Mouse (Mus musculus): ENCODE results near the gene Ang2. TPM values are rescaled to one million over a fixed set of nuclear protein-coding genes. Genes with fewer than 3 reads are reported as not detected.

Gene Ang2
- polyA plus RNA-seq, 1 experiment = 1.7 TPM

DNA sequence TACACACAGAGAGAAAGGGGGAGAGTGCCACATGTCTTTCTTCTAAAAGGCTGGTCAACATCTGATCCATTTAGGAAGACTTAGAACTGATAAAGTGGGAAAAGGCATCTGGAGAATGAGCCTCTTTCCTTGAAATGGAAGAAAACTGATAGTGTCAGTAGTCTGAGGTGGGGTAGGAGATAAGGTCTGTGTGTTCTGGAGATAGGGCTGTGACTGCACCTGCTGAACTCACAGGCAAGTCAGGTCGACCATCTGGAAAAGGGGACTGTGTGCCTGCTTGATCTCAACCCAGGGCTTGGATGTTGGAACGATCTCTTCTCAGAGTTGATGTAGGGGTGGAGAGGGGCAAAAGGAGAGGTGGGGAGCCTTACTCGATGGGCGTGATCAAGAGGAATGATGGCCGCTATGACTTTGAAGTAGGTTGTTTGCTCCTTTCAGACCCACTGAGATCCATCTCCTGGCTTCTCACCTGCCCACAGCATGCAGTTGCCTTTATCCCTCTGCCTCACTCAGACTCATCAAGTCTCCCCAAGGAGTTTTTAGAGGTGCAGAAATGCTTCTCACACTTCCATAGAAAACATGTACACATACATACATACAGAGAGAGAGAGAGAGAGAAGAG, 46.6 kb downstream of the Ang2 start:
- Histone ChIP-seq H3K36me3 (ENCODE audit: control insufficient read depth, insufficient read depth) (no peaks in the 10 kb centered on the region), H3K27me3 (ENCODE audit: control insufficient read depth, insufficient read depth, insufficient read length) (no peaks in the 10 kb centered on the region), H3K79me3 (ENCODE audit: low read depth) (no peaks in the 10 kb centered on the region), H3K79me2 (ENCODE audit: control insufficient read depth, insufficient read depth) (no peaks in the 10 kb centered on the region), H3ac (ENCODE audit: control insufficient read depth, insufficient read length, low read depth) (no peak overlapping the region), H3K4me3 (ENCODE audit: insufficient read depth, poor library complexity, severe bottlenecking) (no peak overlapping the region)
- TF ChIP-seq CEBPB (IDR thresholded peaks at IDR 0.05; ENCODE audit: low read depth) = no peak
- no peak for TF ChIP-seq MAX (IDR thresholded peaks at IDR 0.05)
- TF ChIP-seq FOSL1 (IDR thresholded peaks at IDR 0.05; ENCODE audit: insufficient read depth, low read length, poor library complexity, severe bottlenecking) = no peak
- TF ChIP-seq MYOD1 (IDR thresholded peaks at IDR 0.05; ENCODE audit: control insufficient read depth, insufficient read length, low read depth) = no peak
- TF ChIP-seq USF1 (IDR thresholded peaks at IDR 0.05; ENCODE audit: low read depth) = no peak
- no peak for TF ChIP-seq MYOG (IDR thresholded peaks at IDR 0.05; ENCODE audit: control insufficient read depth, extremely low read depth, insufficient read length)
- TF ChIP-seq CTCF (IDR thresholded peaks at IDR 0.05; ENCODE audit: control insufficient read depth, insufficient read depth, insufficient read length) = no peak

DNA sequence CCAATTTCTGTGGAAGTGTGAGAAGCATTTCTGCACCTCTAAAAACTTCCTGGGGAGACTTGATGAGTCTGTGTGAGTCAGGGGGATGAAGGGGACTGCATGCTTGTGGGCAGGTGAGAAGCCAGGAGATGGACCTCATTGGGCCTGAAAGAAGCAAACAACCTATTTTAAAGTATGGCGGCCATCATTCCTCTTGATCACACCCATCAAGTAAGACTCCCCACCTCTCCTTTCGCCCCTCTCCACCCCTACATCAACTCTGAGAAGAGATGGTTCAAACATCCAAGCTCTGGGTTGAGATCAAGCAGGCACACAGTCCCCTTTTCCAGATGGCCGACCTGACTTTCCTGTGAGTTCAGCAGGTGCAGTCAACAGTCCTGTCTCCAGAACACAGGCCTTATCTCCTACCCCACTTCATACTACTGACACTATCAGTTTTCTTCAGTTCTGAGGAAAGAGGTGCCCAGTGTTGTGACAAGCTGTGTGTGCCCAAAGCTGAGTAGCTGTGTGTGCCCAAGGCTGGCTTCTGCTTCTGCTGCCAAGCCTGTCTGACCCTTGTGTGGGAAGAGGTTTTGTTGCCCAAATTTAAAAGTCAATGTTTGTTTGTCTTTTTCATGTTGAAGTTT, 48.6 kb downstream of the Ang2 start:
- H3ac ChIP-seq (ENCODE audit: control insufficient read depth, insufficient read length, low read depth) = no peak overlapping the region
- no peaks in the 10 kb centered on the region for H3K79me3 ChIP-seq (ENCODE audit: low read depth)
- no peaks in the 10 kb centered on the region for H3K79me2 ChIP-seq (ENCODE audit: control insufficient read depth, insufficient read depth)
- H3K27me3 ChIP-seq (ENCODE audit: control insufficient read depth, insufficient read depth, insufficient read length) = peaks cover 3% of the 10 kb centered on the region
- H3K36me3 ChIP-seq (ENCODE audit: control insufficient read depth, insufficient read depth) = no peaks in the 10 kb centered on the region
- H3K4me3 ChIP-seq (ENCODE audit: insufficient read depth, poor library complexity, severe bottlenecking) = no peak overlapping the region
- TF ChIP-seq CEBPB (IDR thresholded peaks at IDR 0.05; ENCODE audit: low read depth) (no peak), USF1 (IDR thresholded peaks at IDR 0.05; ENCODE audit: low read depth) (no peak), FOSL1 (IDR thresholded peaks at IDR 0.05; ENCODE audit: insufficient read depth, low read length, poor library complexity, severe bottlenecking) (no peak), CTCF (IDR thresholded peaks at IDR 0.05; ENCODE audit: control insufficient read depth, insufficient read depth, insufficient read length) (no peak), MYOD1 (IDR thresholded peaks at IDR 0.05; ENCODE audit: control insufficient read depth, insufficient read length, low read depth) (no peak), MYOG (IDR thresholded peaks at IDR 0.05; ENCODE audit: control insufficient read depth, extremely low read depth, insufficient read length) (no peak), MAX (IDR thresholded peaks at IDR 0.05) (no peak)

DNA sequence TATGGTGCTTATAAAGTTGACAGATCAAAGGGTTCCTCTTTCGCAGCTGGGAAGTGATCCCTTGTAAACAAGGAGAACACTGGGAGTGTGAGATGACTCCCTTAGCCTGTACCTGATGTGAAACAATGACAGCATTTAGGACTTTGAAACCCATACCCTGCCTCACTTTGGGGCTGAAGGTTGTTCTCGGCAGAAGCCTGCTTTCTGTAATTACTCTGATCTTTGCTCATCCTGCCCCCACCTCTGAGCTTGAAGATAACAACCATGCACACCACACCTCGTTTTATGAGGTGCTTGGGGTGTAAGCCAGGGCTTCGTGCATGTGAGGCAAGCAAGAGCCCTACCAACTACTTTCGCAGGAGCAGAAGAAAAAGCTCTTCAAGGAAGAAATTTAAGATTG, 49.8 kb downstream of the Ang2 start:
- TF ChIP-seq CEBPB (IDR thresholded peaks at IDR 0.05; ENCODE audit: low read depth) (no peak), FOSL1 (IDR thresholded peaks at IDR 0.05; ENCODE audit: insufficient read depth, low read length, poor library complexity, severe bottlenecking) (no peak), MAX (IDR thresholded peaks at IDR 0.05) (no peak), CTCF (IDR thresholded peaks at IDR 0.05; ENCODE audit: control insufficient read depth, insufficient read depth, insufficient read length) (no peak), MYOD1 (IDR thresholded peaks at IDR 0.05; ENCODE audit: control insufficient read depth, insufficient read length, low read depth) (no peak), MYOG (IDR thresholded peaks at IDR 0.05; ENCODE audit: control insufficient read depth, extremely low read depth, insufficient read length) (no peak), USF1 (IDR thresholded peaks at IDR 0.05; ENCODE audit: low read depth) (no peak)
- H3K79me2 ChIP-seq (ENCODE audit: control insufficient read depth, insufficient read depth) = no peaks in the 10 kb centered on the region
- no peak overlapping the region for H3K4me3 ChIP-seq (ENCODE audit: insufficient read depth, poor library complexity, severe bottlenecking)
- H3K79me3 ChIP-seq (ENCODE audit: low read depth) = no peaks in the 10 kb centered on the region
- H3K27me3 ChIP-seq (ENCODE audit: control insufficient read depth, insufficient read depth, insufficient read length) = peaks cover 4% of the 10 kb centered on the region
- H3ac ChIP-seq (ENCODE audit: control insufficient read depth, insufficient read length, low read depth) = no peak overlapping the region
- H3K36me3 ChIP-seq (ENCODE audit: control insufficient read depth, insufficient read depth) = no peaks in the 10 kb centered on the region

DNA sequence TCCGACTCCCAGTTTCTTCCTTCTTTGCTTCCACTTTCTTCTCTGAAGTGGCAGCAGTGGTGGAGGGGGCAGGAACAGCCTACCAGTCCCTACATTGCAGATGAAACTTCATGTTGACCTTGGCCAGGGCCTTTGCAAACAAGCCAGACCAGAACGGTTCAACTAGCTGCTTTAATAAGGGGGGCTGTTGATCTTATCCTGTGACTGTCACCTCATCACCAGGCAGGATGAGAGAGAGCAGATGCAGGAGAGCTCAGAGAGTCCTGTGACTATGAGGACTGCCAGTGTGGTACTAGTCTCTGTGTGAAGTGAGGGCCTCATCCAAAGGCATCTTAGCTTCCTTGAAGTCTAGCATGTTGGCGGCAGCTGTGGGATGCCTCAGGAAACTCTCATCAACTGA, 50.9 kb downstream of the Ang2 start:
- H3K4me3 ChIP-seq (ENCODE audit: insufficient read depth, poor library complexity, severe bottlenecking) = no peak overlapping the region
- no peaks in the 10 kb centered on the region for H3K36me3 ChIP-seq (ENCODE audit: control insufficient read depth, insufficient read depth)
- H3K27me3 ChIP-seq (ENCODE audit: control insufficient read depth, insufficient read depth, insufficient read length) = peaks cover 4% of the 10 kb centered on the region
- no peaks in the 10 kb centered on the region for H3K79me2 ChIP-seq (ENCODE audit: control insufficient read depth, insufficient read depth)
- TF ChIP-seq CEBPB (IDR thresholded peaks at IDR 0.05; ENCODE audit: low read depth) (no peak), USF1 (IDR thresholded peaks at IDR 0.05; ENCODE audit: low read depth) (no peak), MYOG (IDR thresholded peaks at IDR 0.05; ENCODE audit: control insufficient read depth, extremely low read depth, insufficient read length) (no peak), MAX (IDR thresholded peaks at IDR 0.05) (no peak), CTCF (IDR thresholded peaks at IDR 0.05; ENCODE audit: control insufficient read depth, insufficient read depth, insufficient read length) (no peak), MYOD1 (IDR thresholded peaks at IDR 0.05; ENCODE audit: control insufficient read depth, insufficient read length, low read depth) (no peak), FOSL1 (IDR thresholded peaks at IDR 0.05; ENCODE audit: insufficient read depth, low read length, poor library complexity, severe bottlenecking) (no peak)
- H3K79me3 ChIP-seq (ENCODE audit: low read depth) = no peaks in the 10 kb centered on the region
- no peak overlapping the region for H3ac ChIP-seq (ENCODE audit: control insufficient read depth, insufficient read length, low read depth)

DNA sequence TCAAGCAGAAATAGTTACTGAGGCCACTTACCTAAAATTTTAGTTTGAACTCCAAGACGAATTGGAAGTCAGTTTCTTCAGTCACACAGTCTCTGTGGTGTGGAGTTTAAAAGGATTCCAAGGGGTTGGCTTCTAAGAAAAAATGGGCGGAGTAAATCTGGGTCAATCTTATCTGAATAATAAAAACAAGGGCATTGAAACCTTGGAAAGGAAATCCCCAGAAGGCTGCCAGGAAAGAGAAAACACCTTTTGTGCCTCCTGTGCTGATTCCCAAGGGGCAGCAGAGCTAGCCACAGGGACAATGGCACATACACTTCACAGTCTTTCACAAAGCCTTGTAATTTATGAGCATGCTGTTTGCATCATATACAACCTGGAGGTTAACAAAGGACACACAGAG, 52.3 kb downstream of the Ang2 start, which contains the start of gene Rnase1:
Rnase1 (minus strand) TSS at position 101 of the 400 bp plus-strand sequence.
- no peaks in the 10 kb centered on the region for H3K79me2 ChIP-seq (ENCODE audit: control insufficient read depth, insufficient read depth)
- no peak within 1 kb of the TSS for H3ac ChIP-seq (ENCODE audit: control insufficient read depth, insufficient read length, low read depth)
- TF ChIP-seq USF1 (IDR thresholded peaks at IDR 0.05; ENCODE audit: low read depth) = no peak
- TF ChIP-seq CEBPB (IDR thresholded peaks at IDR 0.05; ENCODE audit: low read depth) = no peak
- TF ChIP-seq CTCF (IDR thresholded peaks at IDR 0.05; ENCODE audit: control insufficient read depth, insufficient read depth, insufficient read length) = no peak
- TF ChIP-seq MYOG (IDR thresholded peaks at IDR 0.05; ENCODE audit: control insufficient read depth, extremely low read depth, insufficient read length) = no peak
- no peak for TF ChIP-seq MYOD1 (IDR thresholded peaks at IDR 0.05; ENCODE audit: control insufficient read depth, insufficient read length, low read depth)
- TF ChIP-seq FOSL1 (IDR thresholded peaks at IDR 0.05; ENCODE audit: insufficient read depth, low read length, poor library complexity, severe bottlenecking) = no peak
- no peak for TF ChIP-seq MAX (IDR thresholded peaks at IDR 0.05)
- no peaks in the 10 kb centered on the region for H3K36me3 ChIP-seq (ENCODE audit: control insufficient read depth, insufficient read depth)
- peaks cover 4% of the 10 kb centered on the region for H3K27me3 ChIP-seq (ENCODE audit: control insufficient read depth, insufficient read depth, insufficient read length)
- H3K4me3 ChIP-seq (ENCODE audit: insufficient read depth, poor library complexity, severe bottlenecking) = no peak within 1 kb of the TSS
- H3K79me3 ChIP-seq (ENCODE audit: low read depth) = no peaks in the 10 kb centered on the region

Measured in C2C12 (cell line).